Mouse (Mus musculus) C2C12 (cell line): ENCODE measurements around the gene A930018P22Rik.

Experiments used
- CTCF ChIP-seq: IDR thresholded peaks from one replicate; pipeline ENCODE4 v1.5.1; 2011; ENCODE audit not compliant: control insufficient read depth, insufficient read depth, insufficient read length
- MYOD1 ChIP-seq: IDR thresholded peaks from one replicate; pipeline ENCODE4 v1.6.1; 2011; ENCODE audit warnings: low read depth; ENCODE audit not compliant: control insufficient read depth, insufficient read length
- MYOG ChIP-seq: IDR thresholded peaks from one replicate; pipeline ENCODE4 v1.6.1; 2011; ENCODE audit not compliant: control insufficient read depth, insufficient read length; ENCODE audit errors: extremely low read depth
- USF1 ChIP-seq: IDR thresholded peaks from one replicate; pipeline ENCODE4 v1.6.1; 2011; ENCODE audit warnings: low read depth, mild to moderate bottlenecking, control low read depth, moderate library complexity

DNA sequence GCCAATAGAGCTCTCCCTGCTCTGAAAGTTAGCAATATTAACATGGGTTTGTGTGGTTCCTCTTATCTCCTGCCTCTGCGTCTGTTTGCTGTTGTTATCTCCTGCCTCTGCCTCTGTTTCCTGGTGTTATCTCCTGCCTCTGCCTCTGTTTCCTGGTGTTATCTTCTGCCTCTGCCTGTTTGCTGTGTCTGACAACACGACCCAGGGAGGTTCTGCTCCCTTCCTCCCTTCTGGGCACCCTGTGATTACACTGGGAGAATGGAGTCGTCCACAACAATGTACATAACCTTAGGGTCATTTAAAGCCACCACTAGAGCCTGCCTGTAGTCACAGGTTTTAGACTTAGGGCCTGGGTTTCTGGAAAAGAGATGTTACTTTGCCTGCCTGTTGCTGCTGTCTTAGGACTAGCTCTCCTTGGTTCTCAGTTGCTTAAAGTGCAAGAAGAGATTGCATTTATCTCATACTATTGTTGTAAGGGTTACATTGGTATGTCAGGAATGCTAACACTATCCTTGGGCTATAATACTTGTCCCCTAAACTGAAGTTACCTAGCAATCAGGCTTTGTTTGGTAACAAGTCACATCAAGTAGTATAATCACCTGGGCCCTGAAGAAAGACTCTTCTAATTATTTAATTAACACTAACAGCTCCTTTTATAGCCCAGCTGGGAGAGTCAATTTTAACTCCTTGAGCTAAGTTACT, 23.9 kb upstream of the A930018P22Rik start:
- TF ChIP-seq CTCF: no peak
- no peak for TF ChIP-seq MYOG
- no peak for TF ChIP-seq USF1
- no peak for TF ChIP-seq MYOD1
